8 mouse cellular contexts compared by ENCODE assay signal in the genomic region with DNA sequence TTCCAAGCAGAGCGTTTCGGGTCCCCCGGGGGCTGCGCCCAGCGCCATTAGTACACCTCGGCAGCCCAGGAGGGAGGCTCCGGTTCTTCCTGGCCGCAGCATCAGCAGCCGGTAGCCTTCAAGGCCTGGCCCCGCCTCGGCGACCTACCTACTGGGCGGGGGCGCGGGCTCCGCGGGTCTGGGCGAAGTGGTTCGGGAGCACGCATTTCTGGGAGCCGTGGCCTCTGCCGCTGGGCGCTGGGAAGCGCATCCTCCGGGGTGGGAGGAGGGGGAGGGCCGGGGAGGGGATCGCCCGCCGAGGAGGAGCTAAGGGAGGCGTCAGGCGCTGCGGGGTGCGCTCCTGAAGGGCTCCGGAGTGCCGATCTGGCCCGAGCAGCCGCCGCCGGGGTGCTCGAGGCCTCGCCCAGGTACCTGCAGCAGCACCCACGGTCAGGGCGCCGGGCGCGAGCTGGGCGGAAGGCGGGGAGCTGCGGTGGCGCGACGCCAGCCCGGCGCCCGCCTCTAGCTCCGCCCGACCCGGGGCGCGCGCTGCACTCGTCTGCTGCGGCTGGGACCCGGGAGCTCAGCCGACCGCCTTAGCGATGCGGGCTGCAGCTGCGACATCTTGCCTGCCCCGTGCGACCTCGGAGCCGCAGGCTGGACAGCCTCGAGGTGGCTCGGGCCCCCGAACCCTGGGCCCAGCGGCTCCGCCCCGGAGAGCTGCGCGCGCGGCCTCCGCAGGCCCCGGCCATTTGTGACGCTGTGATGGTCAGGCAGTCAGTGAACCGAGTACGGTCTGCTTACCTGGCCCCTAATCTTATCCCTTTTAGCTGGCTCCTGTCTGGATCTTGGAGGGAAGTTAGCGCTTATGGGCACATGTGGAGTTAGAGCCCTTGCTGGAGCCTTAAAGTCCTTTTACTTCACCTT. TPM values are rescaled to one million over a fixed set of nuclear protein-coding genes. Genes with fewer than 3 reads are reported as not detected.
DNase-seq lines count a peak whose midpoint lies in the region; ATAC-seq and TF ChIP-seq lines count a peak whose summit lies in the region.

A gene (minus strand): TSS at position 646 of the 906 bp plus-strand sequence.

- peak; percentile 47 for DNase-seq in c-Kit-positive CD71-positive TER-119-negative erythroid progenitor cells, embryonic 14.5 days (ENCODE audit: low read depth)
- DNase-seq in heart, postnatal 0 days (ENCODE audit: low spot score), result peak; percentile 70
- peak; percentile 84 to 92 for DNase-seq in kidney, postnatal 4 days
- peak; percentile 85 to 88 for DNase-seq in lung, adult 18-20 months

- peak; percentile 93 for ATAC-seq in forebrain, embryonic 12.5 days (ENCODE audit: low FRiP score)
- ATAC-seq in heart, postnatal 0 days (ENCODE audit: insufficient read depth, low read depth), result peak; percentile 88
- peak; percentile 94 for ATAC-seq in neural tube, embryonic 14.5 days (ENCODE audit: low read depth)

- H3K4me2 ChIP-seq in forebrain, embryonic 12.5 days, result peak within 1 kb of the TSS; percentile 63
- peak within 1 kb of the TSS; percentile 89 for H3K4me2 ChIP-seq in heart, postnatal 0 days (ENCODE audit: low read depth, low read length)
- H3K4me2 ChIP-seq in neural tube, embryonic 14.5 days (ENCODE audit: low read depth, low read length), result peak within 1 kb of the TSS; percentile 73

- no peak for TF ChIP-seq EP300 in ES-Bruce4 (IDR thresholded peaks at IDR 0.05; ENCODE audit: insufficient read depth, low read depth, low read length)
- no peak for TF ChIP-seq EP300 in heart, postnatal 0 days (IDR thresholded peaks at IDR 0.05; ENCODE audit: low read depth)

- peak within 1 kb of the TSS; percentile 83 for H3K9ac ChIP-seq in ES-Bruce4 (ENCODE audit: low read depth, poor library complexity, severe bottlenecking)
- H3K9ac ChIP-seq in forebrain, embryonic 12.5 days, result peak within 1 kb of the TSS; percentile 85
- peak within 1 kb of the TSS; percentile 87 for H3K9ac ChIP-seq in heart, postnatal 0 days (replicated peaks; ENCODE audit: low read depth, low read length)
- H3K9ac ChIP-seq in neural tube, embryonic 14.5 days (replicated peaks; ENCODE audit: low read depth, low read length), result peak within 1 kb of the TSS; percentile 89

- peak within 1 kb of the TSS; percentile 35 for H3K27ac ChIP-seq in ES-Bruce4 (ENCODE audit: insufficient read depth, low read length)
- peak within 1 kb of the TSS; percentile 97 for H3K27ac ChIP-seq in forebrain, embryonic 12.5 days
- H3K27ac ChIP-seq in heart, postnatal 0 days (ENCODE audit: low read depth), result peak within 1 kb of the TSS; percentile 89
- H3K27ac ChIP-seq in neural tube, embryonic 14.5 days (ENCODE audit: low read depth, low read length), result peak within 1 kb of the TSS; percentile 96
- peak within 1 kb of the TSS; percentile 88 for H3K27ac ChIP-seq in testis, adult 2 months (ENCODE audit: control insufficient read depth, insufficient read depth, low read depth, low read length)

- under 1% methylated on average over 71 of the region's 89 CpGs for WGBS in forebrain, embryonic 12.5 days
- WGBS in heart, postnatal 0 days, result under 1% methylated on average over 75 of the region's 89 CpGs
- under 1% methylated on average over 76 of the region's 89 CpGs for WGBS in neural tube, embryonic 14.5 days

- H3K9me3 ChIP-seq in ES-Bruce4 (replicated peaks; ENCODE audit: control insufficient read depth, insufficient read depth, low read length, poor library complexity, severe bottlenecking), result no peaks in the 10 kb centered on the region
- no peaks in the 10 kb centered on the region for H3K9me3 ChIP-seq in forebrain, embryonic 12.5 days
- no peaks in the 10 kb centered on the region for H3K9me3 ChIP-seq in heart, postnatal 0 days (replicated peaks; ENCODE audit: control insufficient read depth, low read length)
- H3K9me3 ChIP-seq in neural tube, embryonic 14.5 days (ENCODE audit: control insufficient read depth, low read length), result no peaks in the 10 kb centered on the region

- peak within 1 kb of the TSS; percentile 68 for H3K4me3 ChIP-seq in ES-Bruce4 (ENCODE audit: low read depth, low read length)
- H3K4me3 ChIP-seq in forebrain, embryonic 12.5 days (replicated peaks), result peak within 1 kb of the TSS; percentile 74
- H3K4me3 ChIP-seq in heart, postnatal 0 days (ENCODE audit: low read depth, low read length), result peak within 1 kb of the TSS; percentile 97
- peak within 1 kb of the TSS; percentile 86 for H3K4me3 ChIP-seq in neural tube, embryonic 14.5 days (ENCODE audit: low read depth, low read length)
- peak within 1 kb of the TSS; percentile 97 for H3K4me3 ChIP-seq in testis, adult 2 months (ENCODE audit: control insufficient read depth, low read depth, low read length)

- no peaks in the 10 kb centered on the region for H3K36me3 ChIP-seq in ES-Bruce4 (ENCODE audit: control insufficient read depth, insufficient read depth, low read length, poor library complexity, severe bottlenecking)
- no peaks in the 10 kb centered on the region for H3K36me3 ChIP-seq in forebrain, embryonic 12.5 days (replicated peaks)
- no peaks in the 10 kb centered on the region for H3K36me3 ChIP-seq in heart, postnatal 0 days (replicated peaks; ENCODE audit: control insufficient read depth, insufficient read depth, low read length)
- H3K36me3 ChIP-seq in neural tube, embryonic 14.5 days (ENCODE audit: control insufficient read depth, insufficient read depth, low read length), result no peaks in the 10 kb centered on the region
- no peaks in the 10 kb centered on the region for H3K36me3 ChIP-seq in testis, adult 2 months (ENCODE audit: control insufficient read depth, insufficient read depth, low read length)

- no peak for TF ChIP-seq CTCF in ES-Bruce4 (IDR thresholded peaks at IDR 0.05; ENCODE audit: low read depth, low read length)
- TF ChIP-seq CTCF in heart, postnatal 0 days (IDR thresholded peaks at IDR 0.05; ENCODE audit: low read depth), result no peak
- no peak for TF ChIP-seq CTCF in testis, adult 2 months (IDR thresholded peaks at IDR 0.05; ENCODE audit: control insufficient read depth, insufficient read depth, insufficient replicate concordance, low read depth, low read length)

- TF ChIP-seq POLR2A in ES-Bruce4 (IDR thresholded peaks at IDR 0.05; ENCODE audit: insufficient read depth, low read length), result no peak
- TF ChIP-seq POLR2A in testis, adult 2 months (IDR thresholded peaks at IDR 0.05; ENCODE audit: control insufficient read depth, low read depth, low read length), result peak; percentile 33; the same call in 1 of the 2 replicates

- H3K27me3 ChIP-seq in ES-Bruce4 (ENCODE audit: control insufficient read depth, insufficient read depth, low read length, poor library complexity, severe bottlenecking), result no peaks in the 10 kb centered on the region
- H3K27me3 ChIP-seq in forebrain, embryonic 12.5 days, result no peaks in the 10 kb centered on the region
- H3K27me3 ChIP-seq in heart, postnatal 0 days (ENCODE audit: control insufficient read depth, insufficient read depth, low read length), result no peaks in the 10 kb centered on the region
- H3K27me3 ChIP-seq in neural tube, embryonic 14.5 days (ENCODE audit: control insufficient read depth, insufficient read depth, low read length), result no peaks in the 10 kb centered on the region
- no peaks in the 10 kb centered on the region for H3K27me3 ChIP-seq in testis, adult 2 months (ENCODE audit: control insufficient read depth, insufficient read depth, low read length)

- H3K4me1 ChIP-seq in ES-Bruce4 (ENCODE audit: control insufficient read depth, insufficient read depth, low read length), result no peaks in the 10 kb centered on the region
- H3K4me1 ChIP-seq in forebrain, embryonic 12.5 days, result no peaks in the 10 kb centered on the region; the same call in 1 of the 2 replicates
- 0 out of 2 replicates have a peak, but pooled peaks cover 3% of the 10 kb centered on the region for H3K4me1 ChIP-seq in heart, postnatal 0 days (ENCODE audit: control insufficient read depth, insufficient read depth)
- 0 out of 2 replicates have a peak, but pooled peaks cover 3% of the 10 kb centered on the region for H3K4me1 ChIP-seq in neural tube, embryonic 14.5 days (ENCODE audit: control insufficient read depth, insufficient read depth, low read length)
- peaks cover 6% of the 10 kb centered on the region for H3K4me1 ChIP-seq in testis, adult 2 months (ENCODE audit: control insufficient read depth, insufficient read depth, low read length)

RNA-seq across cellular contexts. Expression of the gene that starts here (rescaled TPM):
- polyA plus RNA-seq in ES-Bruce4 (2011; ENCODE audit: insufficient read depth, insufficient read length, low read depth, missing spikeins), result 11.4 and 11.7 TPM in 2 replicates
- polyA plus RNA-seq in forebrain, embryonic 12.5 days (2016; fragmentation: Nextera tagmentation; extraction: Ambion mirVana), result 9.4 and 11.1 TPM in 2 replicates
- 1.3 and 9.2 TPM in 2 replicates for total RNA-seq in heart, postnatal 0 days (2014; rRNA removed; ENCODE audit: low replicate concordance)
- 5.4 and 6.5 TPM in 2 replicates for polyA plus RNA-seq in heart, postnatal 0 days (2015; fragmentation: Nextera tagmentation; extraction: Ambion mirVana)
- polyA plus RNA-seq in neural tube, embryonic 14.5 days (2014; fragmentation: Nextera tagmentation; extraction: Ambion mirVana), result 23.7 and 25.8 TPM in 2 replicates
- polyA plus RNA-seq in testis, adult 2 months (2012; rRNA removed), result 5.4 and 6.2 TPM in 2 replicates

Comparison
In these comparisons a context has a peak if more than half of its experiments do, and no peak if none do; other contexts are left out.
1. Peak in every context shown above with its lines: DNase-seq, ATAC-seq, H3K4me3 ChIP-seq and H3K27ac ChIP-seq.
2. H3K27ac ChIP-seq: peak in every context shown above with its lines; median percentile 97 in forebrain, embryonic 12.5 days; 96 in neural tube, embryonic 14.5 days; 89 in heart, postnatal 0 days; 88 in testis, adult 2 months; 35 in ES-Bruce4.